Mouse (Mus musculus): ENCODE data around the gene AA986860. TPM values are rescaled to one million over a fixed set of nuclear protein-coding genes. Genes with fewer than 3 reads are reported as not detected.
A peak's percentile ranks its signal among the peaks of the same experiment; 100 is the strongest.

The AA986860 gene
- 0.41 and 1.0 TPM in 2 replicates for polyA plus RNA-seq (2015; fragmentation: Nextera tagmentation; extraction: Ambion mirVana)

DNA sequence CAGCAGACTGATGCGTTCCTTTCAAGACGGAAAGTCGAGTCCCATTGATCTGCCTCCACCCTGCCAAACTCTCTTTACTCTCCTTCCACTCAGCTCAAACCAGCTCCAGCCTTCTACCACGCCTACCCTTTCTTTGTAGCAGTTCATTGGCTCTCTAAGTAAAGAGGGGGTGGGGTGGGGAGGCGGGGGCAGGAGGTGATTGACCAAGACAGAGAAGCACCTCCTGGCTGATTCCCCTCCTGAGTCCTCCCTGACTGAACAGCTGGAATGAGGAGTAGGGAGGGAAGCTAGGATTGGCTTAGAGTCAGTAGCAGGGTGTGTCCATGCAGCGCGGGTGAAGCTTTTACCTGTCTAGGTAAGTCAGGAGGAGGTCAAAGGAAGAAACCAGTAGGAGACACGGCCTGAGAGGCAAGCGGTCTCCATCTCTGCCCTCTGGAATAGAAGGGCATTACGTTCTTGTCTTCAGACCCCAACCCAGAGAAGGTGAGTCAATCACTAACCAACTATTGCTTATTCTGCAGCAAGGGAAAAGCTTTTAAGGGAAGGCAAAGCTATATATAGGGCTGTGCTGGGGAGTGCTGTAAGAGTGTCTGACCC, at the start of gene AA986860:
Gene AA986860, plus strand, starts transcription at position 236 of the 597 bp plus-strand sequence.
- H3K27me3 ChIP-seq (replicated peaks; ENCODE audit: control insufficient read depth, insufficient read depth, low read length): no peaks in the 10 kb centered on the region
- no peak within 1 kb of the TSS for H3K27ac ChIP-seq (ENCODE audit: low read depth, low read length)
- H3K36me3 ChIP-seq (ENCODE audit: control insufficient read depth, insufficient read depth, low read length): no peaks in the 10 kb centered on the region
- ATAC-seq: peak; percentile 67
- H3K9ac ChIP-seq (ENCODE audit: low read depth, low read length): no peak within 1 kb of the TSS
- peak within 1 kb of the TSS; percentile 31 for H3K4me2 ChIP-seq (ENCODE audit: low read length)
- no peaks in the 10 kb centered on the region for H3K4me1 ChIP-seq (ENCODE audit: control insufficient read depth, insufficient read depth, low read depth, low read length)
- H3K4me3 ChIP-seq (ENCODE audit: low read length): no peak within 1 kb of the TSS
- WGBS: 7% methylated on average over 10 of the region's 10 CpGs
- no peaks in the 10 kb centered on the region for H3K9me3 ChIP-seq (ENCODE audit: control insufficient read depth, low read length)

- peaks cover 3% of the 10 kb centered on the region for H3K36me3 ChIP-seq (ENCODE audit: control insufficient read depth, insufficient read depth, low read length)
- H3K9me3 ChIP-seq (ENCODE audit: control insufficient read depth, low read length): no peaks in the 10 kb centered on the region
- H3K27me3 ChIP-seq (replicated peaks; ENCODE audit: control insufficient read depth, insufficient read depth, low read length): no peaks in the 10 kb centered on the region
- no peaks in the 10 kb centered on the region for H3K4me1 ChIP-seq (ENCODE audit: control insufficient read depth, insufficient read depth, low read depth, low read length)
- H3K4me2 ChIP-seq (ENCODE audit: low read length): no peak overlapping the region
- H3K9ac ChIP-seq (ENCODE audit: low read depth, low read length): no peak overlapping the region
- 50% methylated on average over 1 of the region's 1 CpGs for WGBS
- ATAC-seq: no peak
- no peak overlapping the region for H3K4me3 ChIP-seq (ENCODE audit: low read length)
- H3K27ac ChIP-seq (ENCODE audit: low read depth, low read length): no peak overlapping the region
These were observed 47.9 kb upstream of the AA986860 start for GRCm38 (mm10) chr1:130683905-130684304.

DNA sequence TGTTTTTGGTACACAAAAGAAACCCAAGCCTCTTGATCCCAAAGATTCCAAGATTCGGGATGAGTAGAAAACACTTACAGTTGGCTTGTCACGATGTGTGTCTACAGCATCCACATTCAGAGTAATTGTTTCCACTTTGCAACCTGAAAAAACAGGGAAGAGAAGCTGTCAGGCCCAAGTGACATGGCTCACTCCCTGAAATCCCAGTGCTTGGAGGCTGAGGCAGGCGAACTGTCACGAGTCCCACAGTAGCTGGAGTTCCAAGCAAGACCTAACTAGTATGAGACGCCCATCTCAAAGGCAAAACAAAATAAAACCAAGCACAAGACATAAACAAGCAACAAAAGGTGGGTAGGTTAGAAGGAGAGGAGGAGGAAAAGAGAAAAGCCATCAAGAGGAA, 33.2 kb upstream of the AA986860 start:
- H3K9ac ChIP-seq (ENCODE audit: low read depth, low read length): no peak overlapping the region
- H3K4me1 ChIP-seq (ENCODE audit: control insufficient read depth, insufficient read depth, low read depth, low read length): no peaks in the 10 kb centered on the region
- no peaks in the 10 kb centered on the region for H3K27me3 ChIP-seq (replicated peaks; ENCODE audit: control insufficient read depth, insufficient read depth, low read length)
- no peak overlapping the region for H3K4me3 ChIP-seq (ENCODE audit: low read length)
- H3K27ac ChIP-seq (ENCODE audit: low read depth, low read length): no peak overlapping the region
- H3K9me3 ChIP-seq (ENCODE audit: control insufficient read depth, low read length): no peaks in the 10 kb centered on the region
- WGBS: 93% methylated on average over 5 of the region's 5 CpGs
- H3K4me2 ChIP-seq (ENCODE audit: low read length): no peak overlapping the region
- peaks cover 32% of the 10 kb centered on the region for H3K36me3 ChIP-seq (ENCODE audit: control insufficient read depth, insufficient read depth, low read length)
- no peak for ATAC-seq

DNA sequence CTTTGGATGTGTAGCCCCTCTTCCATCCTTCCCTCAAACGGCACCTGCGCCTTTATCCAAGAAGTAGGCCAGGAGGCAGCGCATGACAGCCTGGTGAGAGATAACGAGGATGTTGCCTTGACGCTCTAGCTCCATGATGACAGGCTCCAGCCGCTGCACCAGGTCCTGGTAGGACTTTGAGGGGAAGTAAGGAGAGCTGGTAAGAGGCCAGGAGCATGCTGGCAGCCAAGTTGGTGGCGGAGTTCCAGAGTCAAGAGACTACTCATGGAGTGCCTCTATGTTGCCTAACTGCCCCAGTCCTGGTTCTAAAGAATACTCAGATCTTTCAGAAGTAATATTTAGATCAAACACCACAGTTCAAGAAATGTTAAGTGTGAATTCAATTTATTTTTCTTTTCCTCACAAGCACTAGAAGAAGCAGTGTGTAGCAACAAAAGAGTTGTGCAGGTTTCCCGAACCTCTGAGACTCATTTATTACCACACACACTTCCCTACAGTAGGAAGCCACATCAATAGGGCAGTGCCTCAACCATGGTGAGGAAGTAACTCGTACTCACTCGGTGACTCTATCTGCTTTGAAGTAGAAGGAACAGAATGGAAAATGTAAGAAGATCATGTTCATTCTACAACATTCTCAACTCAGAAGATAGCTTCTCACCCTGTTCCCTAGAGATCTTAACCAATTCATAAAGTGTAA, 31.7 kb upstream of the AA986860 start:
- Histone ChIP-seq H3K27me3 (replicated peaks; ENCODE audit: control insufficient read depth, insufficient read depth, low read length) (no peaks in the 10 kb centered on the region), H3K4me1 (ENCODE audit: control insufficient read depth, insufficient read depth, low read depth, low read length) (no peaks in the 10 kb centered on the region), H3K9me3 (ENCODE audit: control insufficient read depth, low read length) (no peaks in the 10 kb centered on the region), H3K27ac (ENCODE audit: low read depth, low read length) (no peak overlapping the region), H3K9ac (ENCODE audit: low read depth, low read length) (no peak overlapping the region), H3K4me2 (ENCODE audit: low read length) (no peak overlapping the region), H3K36me3 (ENCODE audit: control insufficient read depth, insufficient read depth, low read length) (peaks cover 32% of the 10 kb centered on the region), H3K4me3 (ENCODE audit: low read length) (no peak overlapping the region)
- 93% methylated on average over 10 of the region's 10 CpGs for WGBS
- no peak for ATAC-seq

DNA sequence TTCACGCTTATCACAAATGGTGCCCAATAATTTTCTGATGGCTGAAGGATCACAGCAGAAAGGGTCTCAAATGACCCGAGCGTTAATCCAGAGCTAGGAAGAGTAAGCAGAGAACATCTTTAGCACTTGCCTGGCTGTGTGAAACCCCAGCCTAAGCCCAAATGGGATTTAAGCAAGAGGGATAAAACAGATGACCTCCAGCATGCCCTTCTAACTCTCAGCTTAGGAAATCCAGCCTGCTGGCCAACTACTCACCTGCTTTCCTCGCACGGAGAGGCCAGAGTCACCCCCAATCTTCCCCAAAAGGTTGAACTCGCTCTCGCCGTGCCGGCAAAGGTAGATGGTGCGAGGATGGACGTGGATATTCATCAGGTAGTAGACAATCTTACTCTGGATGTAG, 29.8 kb upstream of the AA986860 start:
- ATAC-seq: no peak

GRCm38 (mm10) chr1:130703613-130704012, 28.2 kb upstream of the AA986860 start:
- WGBS: 90% methylated on average over 2 of the region's 2 CpGs
- peaks cover 39% of the 10 kb centered on the region for H3K36me3 ChIP-seq (ENCODE audit: control insufficient read depth, insufficient read depth, low read length)
- no peak for ATAC-seq

More for the DNA sequence above, 29.8 kb upstream of the AA986860 start:
- Histone ChIP-seq H3K4me1 (ENCODE audit: control insufficient read depth, insufficient read depth, low read depth, low read length) (no peaks in the 10 kb centered on the region), H3K9ac (ENCODE audit: low read depth, low read length) (no peak overlapping the region), H3K36me3 (ENCODE audit: control insufficient read depth, insufficient read depth, low read length) (peaks cover 42% of the 10 kb centered on the region), H3K4me2 (ENCODE audit: low read length) (no peak overlapping the region), H3K27me3 (replicated peaks; ENCODE audit: control insufficient read depth, insufficient read depth, low read length) (no peaks in the 10 kb centered on the region), H3K9me3 (ENCODE audit: control insufficient read depth, low read length) (no peaks in the 10 kb centered on the region), H3K27ac (ENCODE audit: low read depth, low read length) (no peak overlapping the region), H3K4me3 (ENCODE audit: low read length) (no peak overlapping the region)
- 96% methylated on average over 11 of the region's 11 CpGs for WGBS

GRCm38 (mm10) chr1:130710283-130711080, 21.3 kb upstream of the AA986860 start:
- ATAC-seq: no peak
- Histone ChIP-seq H3K27me3 (replicated peaks; ENCODE audit: control insufficient read depth, insufficient read depth, low read length) (no peaks in the 10 kb centered on the region), H3K4me1 (ENCODE audit: control insufficient read depth, insufficient read depth, low read depth, low read length) (peaks cover 3% of the 10 kb centered on the region; the same call in 1 of the 2 replicates), H3K9ac (ENCODE audit: low read depth, low read length) (no peak overlapping the region), H3K27ac (ENCODE audit: low read depth, low read length) (no peak overlapping the region), H3K4me2 (ENCODE audit: low read length) (no peak overlapping the region), H3K9me3 (ENCODE audit: control insufficient read depth, low read length) (no peaks in the 10 kb centered on the region), H3K36me3 (ENCODE audit: control insufficient read depth, insufficient read depth, low read length) (peaks cover 13% of the 10 kb centered on the region), H3K4me3 (ENCODE audit: low read length) (no peak overlapping the region)
- WGBS: 86% methylated on average over 22 of the region's 22 CpGs

More at GRCm38 (mm10) chr1:130703613-130704012, 28.2 kb upstream of the AA986860 start:
- no peak overlapping the region for H3K4me3 ChIP-seq (ENCODE audit: low read length)
- no peak overlapping the region for H3K27ac ChIP-seq (ENCODE audit: low read depth, low read length)
- H3K4me2 ChIP-seq (ENCODE audit: low read length): no peak overlapping the region
- H3K9ac ChIP-seq (ENCODE audit: low read depth, low read length): no peak overlapping the region
- H3K27me3 ChIP-seq (replicated peaks; ENCODE audit: control insufficient read depth, insufficient read depth, low read length): no peaks in the 10 kb centered on the region
- H3K4me1 ChIP-seq (ENCODE audit: control insufficient read depth, insufficient read depth, low read depth, low read length): no peaks in the 10 kb centered on the region
- no peaks in the 10 kb centered on the region for H3K9me3 ChIP-seq (ENCODE audit: control insufficient read depth, low read length)

- ATAC-seq: no peak
- Histone ChIP-seq H3K4me3 (ENCODE audit: low read length) (no peak overlapping the region), H3K27ac (ENCODE audit: low read depth, low read length) (no peak overlapping the region), H3K4me2 (ENCODE audit: low read length) (no peak overlapping the region), H3K36me3 (ENCODE audit: control insufficient read depth, insufficient read depth, low read length) (no peaks in the 10 kb centered on the region), H3K9ac (ENCODE audit: low read depth, low read length) (no peak overlapping the region), H3K27me3 (replicated peaks; ENCODE audit: control insufficient read depth, insufficient read depth, low read length) (no peaks in the 10 kb centered on the region), H3K4me1 (ENCODE audit: control insufficient read depth, insufficient read depth, low read depth, low read length) (peaks cover 11% of the 10 kb centered on the region), H3K9me3 (ENCODE audit: control insufficient read depth, low read length) (no peaks in the 10 kb centered on the region)
- 80% methylated on average over 4 of the region's 4 CpGs for WGBS
These were observed 17.7 kb upstream of the AA986860 start for GRCm38 (mm10) chr1:130714046-130714445.

Data from hindbrain, embryonic 16.5 days (tissue).